Mouse (Mus musculus): Measurements from ENCODE around the gene Zdhhc14. TPM values are rescaled to one million over a fixed set of nuclear protein-coding genes. Genes with fewer than 3 reads are reported as not detected.

Gene Zdhhc14
- polyA plus RNA-seq, 1 experiment from 2014 or later: 13.7 TPM

GRCm38 (mm10) chr17:5780213-5780975 is 288.0 kb downstream of the Zdhhc14 start:
- no peak overlapping the region for H3K9ac ChIP-seq
- WGBS: 74% methylated on average over 5 of the region's 5 CpGs
- H3K9me3 ChIP-seq: no peaks in the 10 kb centered on the region
- no peaks in the 10 kb centered on the region for H3K27me3 ChIP-seq
- H3K4me1 ChIP-seq (replicated peaks): no peaks in the 10 kb centered on the region
- H3K4me2 ChIP-seq: no peak overlapping the region
- H3K27ac ChIP-seq (replicated peaks): no peak overlapping the region
- ATAC-seq (ENCODE audit: low FRiP score, low read depth): no peak
- no peaks in the 10 kb centered on the region for H3K36me3 ChIP-seq
- no peak overlapping the region for H3K4me3 ChIP-seq

GRCm38 (mm10) chr17:5785238-5785637 is 292.9 kb downstream of the Zdhhc14 start:
- WGBS: 62% methylated on average over 2 of the region's 2 CpGs
- no peaks in the 10 kb centered on the region for H3K4me1 ChIP-seq (replicated peaks)
- H3K9ac ChIP-seq: no peak overlapping the region
- H3K9me3 ChIP-seq: no peaks in the 10 kb centered on the region; the same call in 1 of the 2 replicates
- no peaks in the 10 kb centered on the region for H3K36me3 ChIP-seq
- ATAC-seq (ENCODE audit: low FRiP score, low read depth): no peak
- no peak overlapping the region for H3K27ac ChIP-seq (replicated peaks)
- no peaks in the 10 kb centered on the region for H3K27me3 ChIP-seq
- no peak overlapping the region for H3K4me2 ChIP-seq
- H3K4me3 ChIP-seq: no peak overlapping the region

- Histone ChIP-seq H3K9ac (no peak overlapping the region), H3K4me2 (no peak overlapping the region), H3K27me3 (no peaks in the 10 kb centered on the region), H3K4me1 (replicated peaks) (peaks cover 5% of the 10 kb centered on the region; the same call in 1 of the 2 replicates), H3K36me3 (no peaks in the 10 kb centered on the region), H3K4me3 (no peak overlapping the region), H3K27ac (replicated peaks) (no peak overlapping the region), H3K9me3 (no peaks in the 10 kb centered on the region; the same call in 1 of the 2 replicates)
- WGBS: 92% methylated on average over 12 of the region's 12 CpGs
- no peak for ATAC-seq (ENCODE audit: low FRiP score, low read depth)
Measured at GRCm38 (mm10) chr17:5792164-5792791, 299.9 kb downstream of the Zdhhc14 start.

GRCm38 (mm10) chr17:5793593-5793992 is 301.2 kb downstream of the Zdhhc14 start:
- no peak for ATAC-seq (ENCODE audit: low FRiP score, low read depth)
- H3K27me3 ChIP-seq: no peaks in the 10 kb centered on the region
- WGBS: 81% methylated on average over 4 of the region's 4 CpGs
- no peak overlapping the region for H3K27ac ChIP-seq (replicated peaks)
- H3K9me3 ChIP-seq: no peaks in the 10 kb centered on the region
- no peak overlapping the region for H3K4me3 ChIP-seq
- H3K4me2 ChIP-seq: no peak overlapping the region
- no peak overlapping the region for H3K9ac ChIP-seq
- H3K4me1 ChIP-seq (replicated peaks): peaks cover 5% of the 10 kb centered on the region; the same call in 1 of the 2 replicates
- H3K36me3 ChIP-seq: no peaks in the 10 kb centered on the region

- WGBS: 82% methylated on average over 5 of the region's 5 CpGs
- peaks cover 5% of the 10 kb centered on the region; the same call in 1 of the 2 replicates for H3K4me1 ChIP-seq (replicated peaks)
- H3K27ac ChIP-seq (replicated peaks): no peak overlapping the region
- H3K36me3 ChIP-seq: no peaks in the 10 kb centered on the region
- no peaks in the 10 kb centered on the region for H3K27me3 ChIP-seq
- H3K4me3 ChIP-seq: no peak overlapping the region
- H3K9me3 ChIP-seq: no peaks in the 10 kb centered on the region
- ATAC-seq (ENCODE audit: low FRiP score, low read depth): no peak
- H3K4me2 ChIP-seq: no peak overlapping the region
- H3K9ac ChIP-seq: no peak overlapping the region
Measured at GRCm38 (mm10) chr17:5794276-5794675, 301.9 kb downstream of the Zdhhc14 start.

- H3K27me3 ChIP-seq: no peaks in the 10 kb centered on the region
- H3K4me1 ChIP-seq (replicated peaks): peaks cover 5% of the 10 kb centered on the region; the same call in 1 of the 2 replicates
- ATAC-seq (ENCODE audit: low FRiP score, low read depth): no peak
- no peak overlapping the region for H3K27ac ChIP-seq (replicated peaks)
- 73% methylated on average over 5 of the region's 5 CpGs for WGBS
- no peaks in the 10 kb centered on the region for H3K36me3 ChIP-seq
- no peak overlapping the region for H3K4me3 ChIP-seq
- no peaks in the 10 kb centered on the region for H3K9me3 ChIP-seq
- no peak overlapping the region for H3K4me2 ChIP-seq
- no peak overlapping the region for H3K9ac ChIP-seq
Measured at GRCm38 (mm10) chr17:5795369-5795768, 303.0 kb downstream of the Zdhhc14 start.

- 2% methylated on average over 5 of the region's 5 CpGs for WGBS
- H3K27ac ChIP-seq (replicated peaks): no peak overlapping the region
- H3K27me3 ChIP-seq: no peaks in the 10 kb centered on the region
- H3K4me1 ChIP-seq (replicated peaks): peaks cover 5% of the 10 kb centered on the region; the same call in 1 of the 2 replicates
- no peak overlapping the region for H3K4me3 ChIP-seq
- no peak overlapping the region for H3K4me2 ChIP-seq
- H3K9me3 ChIP-seq: no peaks in the 10 kb centered on the region
- no peaks in the 10 kb centered on the region for H3K36me3 ChIP-seq
- no peak overlapping the region for H3K9ac ChIP-seq
- peak; percentile 52; the same call in 1 of the 2 replicates for ATAC-seq (ENCODE audit: low FRiP score, low read depth)
Measured at GRCm38 (mm10) chr17:5795878-5796277, 303.5 kb downstream of the Zdhhc14 start.

- Histone ChIP-seq H3K27me3 (no peaks in the 10 kb centered on the region), H3K4me1 (replicated peaks) (peaks cover 5% of the 10 kb centered on the region; the same call in 1 of the 2 replicates), H3K4me2 (no peak overlapping the region), H3K9me3 (no peaks in the 10 kb centered on the region), H3K36me3 (no peaks in the 10 kb centered on the region), H3K4me3 (no peak overlapping the region), H3K27ac (replicated peaks) (no peak overlapping the region), H3K9ac (no peak overlapping the region)
- 58% methylated on average over 5 of the region's 5 CpGs for WGBS
- 0 out of 2 replicates have a peak, but pooled peaks have one; percentile 39 for ATAC-seq (ENCODE audit: low FRiP score, low read depth)
Measured at GRCm38 (mm10) chr17:5797124-5797760, 304.9 kb downstream of the Zdhhc14 start.

GRCm38 (mm10) chr17:5798221-5798801 is 306.0 kb downstream of the Zdhhc14 start:
- H3K4me3 ChIP-seq: no peak overlapping the region
- no peak for ATAC-seq (ENCODE audit: low FRiP score, low read depth)
- no peak overlapping the region for H3K27ac ChIP-seq (replicated peaks)
- H3K4me1 ChIP-seq (replicated peaks): peaks cover 5% of the 10 kb centered on the region; the same call in 1 of the 2 replicates
- no peak overlapping the region for H3K9ac ChIP-seq
- no peaks in the 10 kb centered on the region for H3K27me3 ChIP-seq
- no peaks in the 10 kb centered on the region for H3K36me3 ChIP-seq
- no peak overlapping the region for H3K4me2 ChIP-seq
- H3K9me3 ChIP-seq: no peaks in the 10 kb centered on the region
- WGBS: 71% methylated on average over 13 of the region's 13 CpGs

GRCm38 (mm10) chr17:5798900-5799299 is 306.5 kb downstream of the Zdhhc14 start:
- ATAC-seq (ENCODE audit: low FRiP score, low read depth): no peak
- H3K27ac ChIP-seq (replicated peaks): no peak overlapping the region

GRCm38 (mm10) chr17:5799396-5800021 is 307.2 kb downstream of the Zdhhc14 start:
- H3K27me3 ChIP-seq: no peaks in the 10 kb centered on the region
- whole genome bisulfite sequencing: 88% methylated on average over 17 of the region's 17 CpGs
- H3K4me3 ChIP-seq: no peak overlapping the region
- no peak for ATAC-seq (ENCODE audit: low FRiP score, low read depth)
- no peak overlapping the region for H3K27ac ChIP-seq (replicated peaks)
- H3K4me1 ChIP-seq (replicated peaks): peaks cover 5% of the 10 kb centered on the region; the same call in 1 of the 2 replicates
- no peaks in the 10 kb centered on the region for H3K9me3 ChIP-seq
- H3K36me3 ChIP-seq: no peaks in the 10 kb centered on the region
- no peak overlapping the region for H3K4me2 ChIP-seq
- H3K9ac ChIP-seq: no peak overlapping the region

More at GRCm38 (mm10) chr17:5798900-5799299, 306.5 kb downstream of the Zdhhc14 start:
- Histone ChIP-seq H3K9ac (no peak overlapping the region), H3K9me3 (no peaks in the 10 kb centered on the region), H3K27me3 (no peaks in the 10 kb centered on the region), H3K36me3 (no peaks in the 10 kb centered on the region), H3K4me1 (replicated peaks) (peaks cover 5% of the 10 kb centered on the region; the same call in 1 of the 2 replicates), H3K4me2 (no peak overlapping the region), H3K4me3 (no peak overlapping the region)
- WGBS: 68% methylated on average over 5 of the region's 5 CpGs

All from hindbrain, embryonic 15.5 days (tissue).